Mouse (Mus musculus) urinary bladder, postnatal 36 days (tissue): ENCODE data around the gene Klhl11.

Source experiments
- DNase-seq, 2 experiments: peaks; one replicate each; pipeline ENCODE4 v3.0.0; 2022; ENCODE audit warnings: low spot score in 2 of 2, mixed read lengths in 1 of 2

The Klhl11 gene

DNA sequence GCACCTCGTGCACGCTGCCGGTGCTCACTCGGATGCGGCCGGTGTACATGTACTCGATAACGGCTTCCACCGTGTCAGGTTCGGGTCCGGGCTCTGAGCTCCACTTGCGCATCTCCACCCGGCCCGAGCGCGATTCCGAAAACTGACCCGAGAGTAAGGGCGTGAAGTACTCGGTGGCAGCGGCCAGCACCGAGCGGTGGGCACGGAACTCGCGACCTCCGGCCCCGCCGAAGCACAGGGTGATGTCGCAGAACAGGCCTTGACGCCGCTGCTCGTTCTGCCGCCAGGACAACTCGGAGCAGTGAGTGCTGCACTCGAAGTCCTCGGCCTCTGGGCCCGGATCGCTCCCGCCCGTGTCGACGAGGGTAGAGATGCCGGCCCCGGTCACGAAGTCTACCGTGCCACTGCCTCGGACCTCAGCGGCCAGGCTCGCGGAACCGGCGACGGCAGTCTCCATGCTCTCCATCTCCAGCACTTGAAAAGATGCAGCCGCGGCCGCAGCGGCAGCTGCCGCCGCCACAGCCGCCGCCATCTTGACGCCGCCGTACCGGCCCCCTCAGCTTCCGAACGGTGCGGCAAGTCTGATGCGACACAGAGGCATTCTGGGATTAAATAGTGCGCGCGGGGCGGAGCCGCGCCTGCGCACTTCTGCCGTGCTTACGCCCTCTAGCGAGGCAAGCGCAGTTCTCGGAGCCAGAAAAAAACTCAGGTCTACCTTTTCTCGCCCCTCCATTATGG, at the start of gene Klhl11:
Gene Klhl11, minus strand, starts transcription at position 545 of the 738 bp plus-strand sequence.
- DNase-seq = peak; percentile 86 to 91

DNA sequence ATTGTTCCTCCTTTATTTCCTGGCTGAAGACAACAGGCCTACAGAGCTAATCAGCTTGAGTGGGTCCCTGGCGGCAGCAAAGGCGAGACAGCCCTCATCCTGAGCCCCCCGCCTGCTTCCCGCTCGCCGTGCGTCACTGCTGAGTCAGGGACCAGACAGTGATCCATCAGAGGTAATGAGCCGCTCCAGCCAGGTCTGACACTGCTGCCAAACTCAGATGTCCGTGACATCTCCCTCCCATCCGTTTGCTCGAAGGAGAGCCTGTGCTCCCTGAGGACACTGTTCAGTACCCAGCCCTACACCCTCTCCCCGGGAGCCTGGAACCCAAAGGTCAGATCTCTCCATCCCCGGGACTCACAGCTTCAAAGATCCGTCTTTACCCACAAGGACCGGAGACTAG, 48.3 kb upstream of the Klhl11 start:
- no peak for DNase-seq

DNA sequence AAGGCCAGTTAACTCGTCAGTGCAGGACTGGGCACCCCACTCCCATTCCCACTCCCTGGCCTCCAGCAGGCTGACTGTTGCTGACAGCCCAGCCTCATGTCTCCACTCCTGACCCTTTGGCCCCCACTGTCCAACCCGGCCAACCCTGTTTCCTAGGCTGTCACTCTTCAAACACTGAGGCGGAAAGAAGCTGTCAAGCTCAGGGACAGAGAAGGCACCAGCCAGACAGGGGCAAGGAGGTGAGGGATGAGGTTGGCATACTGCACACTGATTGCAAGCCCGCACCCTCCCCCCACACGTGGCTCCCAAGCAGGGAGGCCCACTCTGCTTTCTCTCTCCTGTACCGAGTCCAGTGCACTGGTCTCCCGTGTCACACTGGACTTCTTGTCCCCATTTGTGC, 46.6 kb upstream of the Klhl11 start:
- DNase-seq = no peak

DNA sequence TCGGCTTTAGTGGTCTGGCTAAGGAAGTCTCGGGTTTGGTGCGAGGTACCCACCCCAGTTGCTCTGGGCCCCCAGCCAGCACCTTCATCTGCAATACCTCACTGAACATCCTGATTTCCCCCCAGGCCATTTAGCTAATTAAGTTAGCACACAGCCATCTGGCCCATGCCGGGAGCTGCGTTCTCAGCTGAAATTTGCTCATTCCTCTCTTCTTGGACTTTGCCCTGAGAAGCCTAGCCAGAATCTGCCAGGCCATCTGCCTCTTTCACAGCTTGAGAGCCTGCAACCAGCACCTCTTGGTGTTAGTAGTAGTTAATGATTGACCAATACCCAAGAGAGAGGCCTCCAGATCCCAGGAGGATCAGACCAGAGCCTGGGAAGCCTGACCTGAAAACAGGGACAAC, 45.6 kb upstream of the Klhl11 start:
- DNase-seq = no peak

DNA sequence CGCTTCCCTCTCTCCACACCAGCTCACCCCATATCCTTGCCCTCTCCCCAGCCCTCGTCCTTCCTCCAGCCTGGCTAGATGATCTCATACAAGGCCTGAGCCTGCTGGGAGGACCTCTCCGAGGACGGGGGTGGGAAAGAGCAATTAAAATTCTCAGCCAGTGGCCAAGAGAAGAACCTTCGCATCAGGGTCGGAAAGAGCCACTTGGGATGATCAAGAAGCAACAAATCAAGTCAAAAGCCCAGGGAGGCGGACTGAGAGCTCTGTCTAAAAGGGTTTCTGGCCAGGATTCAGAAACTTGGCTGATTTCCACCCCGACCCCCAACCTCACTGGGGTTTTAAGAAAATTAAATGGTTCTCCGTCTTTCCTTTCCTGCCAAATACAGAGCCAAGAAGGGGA, 43.8 kb upstream of the Klhl11 start:
- no peak for DNase-seq

DNA sequence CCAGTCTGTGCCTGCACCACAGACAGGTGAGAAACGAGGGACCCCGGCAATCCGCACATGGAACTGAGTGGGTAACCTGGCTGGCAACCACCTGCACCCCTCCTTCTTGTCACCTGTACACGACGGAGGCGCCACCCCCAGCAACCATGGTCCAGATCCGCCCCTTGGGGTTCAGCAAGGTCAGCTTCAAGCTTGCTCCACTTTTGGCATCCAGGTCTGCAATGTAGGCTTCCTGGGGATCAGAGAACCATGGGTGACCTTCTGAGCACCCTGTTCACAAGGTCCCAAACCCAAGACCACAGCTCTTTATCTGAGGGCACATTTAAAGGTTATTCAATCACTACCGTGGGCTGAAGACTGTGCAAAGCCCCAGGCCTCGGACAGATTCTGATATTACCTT, 43.2 kb upstream of the Klhl11 start:
- DNase-seq = no peak

DNA sequence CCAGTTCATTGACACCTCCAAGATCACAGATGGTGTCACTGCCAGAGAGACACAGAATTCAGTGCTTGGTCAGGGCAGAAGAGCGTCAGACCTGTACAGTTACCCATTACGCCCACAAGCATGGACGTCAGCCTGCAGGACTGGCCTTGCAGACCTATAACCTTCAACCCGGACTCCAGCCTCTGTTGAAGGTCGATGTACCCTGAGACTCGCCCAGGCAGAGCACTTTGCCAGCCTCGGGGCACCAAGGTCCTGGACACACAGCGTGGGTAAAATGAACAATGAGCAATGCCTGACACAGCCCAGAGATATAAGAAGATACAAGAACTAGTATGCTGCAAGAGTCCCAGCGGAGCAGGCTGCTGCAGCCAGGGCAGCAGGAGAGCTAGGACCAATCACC, 42.5 kb upstream of the Klhl11 start:
- no peak for DNase-seq

DNA sequence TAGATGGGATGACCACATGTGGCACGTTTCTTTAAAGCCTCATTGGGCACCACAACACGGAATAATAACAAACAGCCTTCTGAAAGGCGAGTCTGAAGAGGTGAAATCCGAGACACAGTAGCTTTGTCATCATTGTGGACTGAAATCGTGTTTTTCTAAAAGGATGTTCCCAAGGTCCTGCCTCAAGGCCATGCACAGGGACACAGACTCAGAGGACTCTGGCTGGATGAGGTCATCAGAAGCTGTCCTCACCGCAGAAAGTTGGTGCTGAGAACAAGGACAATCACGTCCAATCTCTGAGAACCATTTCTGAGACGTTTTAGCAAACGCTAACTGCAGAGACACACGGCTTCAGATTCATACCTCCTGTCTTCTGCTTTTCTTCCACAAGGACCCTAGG, 41.2 kb upstream of the Klhl11 start:
- DNase-seq = no peak

DNA sequence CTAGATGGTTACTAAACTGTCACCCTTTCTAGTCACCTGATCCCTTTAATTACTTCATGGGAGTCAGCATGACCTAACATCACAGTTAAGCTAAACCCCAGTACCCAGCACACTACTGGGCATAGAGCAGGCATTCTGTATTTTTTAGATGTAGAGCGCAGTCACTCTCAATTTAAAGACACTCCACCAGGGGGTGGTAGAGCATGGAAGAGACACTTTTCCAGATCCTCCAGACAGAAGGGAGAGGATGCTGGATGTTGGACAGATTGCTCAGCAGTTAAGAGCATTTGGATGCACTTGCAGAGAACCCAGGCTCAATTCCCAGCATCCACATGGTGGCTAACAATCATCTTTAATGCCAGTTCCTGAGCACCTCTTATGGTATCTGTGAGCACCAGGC, 39.8 kb upstream of the Klhl11 start:
- DNase-seq = no peak

DNA sequence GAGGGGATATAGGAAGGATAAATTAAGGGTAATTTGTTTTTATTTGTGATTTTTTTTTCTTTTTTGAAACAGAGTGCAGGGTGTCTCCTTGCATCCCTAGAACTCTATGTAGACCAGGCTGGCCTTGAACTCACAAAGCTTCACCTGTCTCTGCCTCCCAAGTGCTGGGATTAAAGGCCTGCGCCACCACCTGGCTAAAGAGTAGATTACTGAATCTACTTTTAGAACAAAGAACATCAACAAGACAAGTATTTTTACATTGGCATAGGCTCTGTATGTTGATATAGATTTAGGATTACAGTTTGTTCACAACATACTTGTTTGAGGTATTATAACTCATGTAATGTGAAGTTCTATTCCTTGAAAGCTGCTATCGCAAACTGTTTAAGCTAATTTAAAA, 38.0 kb upstream of the Klhl11 start:
- no peak for DNase-seq

DNA sequence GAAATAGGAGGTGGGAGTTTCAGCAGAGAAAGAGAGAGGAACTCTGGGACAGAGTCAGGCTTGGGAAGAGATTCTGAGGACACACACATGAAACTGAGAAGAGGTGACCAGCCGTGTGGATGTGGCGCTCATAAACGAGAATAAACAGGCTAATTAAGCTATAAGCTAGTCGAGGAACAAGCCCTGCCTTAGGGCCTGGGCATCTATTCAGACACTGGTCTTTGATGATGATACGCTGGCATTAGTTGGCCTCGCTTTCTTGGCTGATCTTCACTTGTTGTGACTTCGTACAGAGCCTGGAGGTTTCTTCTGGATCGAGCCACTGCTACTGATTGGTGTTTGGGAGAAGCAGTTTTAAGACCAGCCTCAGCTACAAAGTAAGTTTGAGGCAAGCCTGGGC, 33.5 kb upstream of the Klhl11 start:
- DNase-seq = no peak

DNA sequence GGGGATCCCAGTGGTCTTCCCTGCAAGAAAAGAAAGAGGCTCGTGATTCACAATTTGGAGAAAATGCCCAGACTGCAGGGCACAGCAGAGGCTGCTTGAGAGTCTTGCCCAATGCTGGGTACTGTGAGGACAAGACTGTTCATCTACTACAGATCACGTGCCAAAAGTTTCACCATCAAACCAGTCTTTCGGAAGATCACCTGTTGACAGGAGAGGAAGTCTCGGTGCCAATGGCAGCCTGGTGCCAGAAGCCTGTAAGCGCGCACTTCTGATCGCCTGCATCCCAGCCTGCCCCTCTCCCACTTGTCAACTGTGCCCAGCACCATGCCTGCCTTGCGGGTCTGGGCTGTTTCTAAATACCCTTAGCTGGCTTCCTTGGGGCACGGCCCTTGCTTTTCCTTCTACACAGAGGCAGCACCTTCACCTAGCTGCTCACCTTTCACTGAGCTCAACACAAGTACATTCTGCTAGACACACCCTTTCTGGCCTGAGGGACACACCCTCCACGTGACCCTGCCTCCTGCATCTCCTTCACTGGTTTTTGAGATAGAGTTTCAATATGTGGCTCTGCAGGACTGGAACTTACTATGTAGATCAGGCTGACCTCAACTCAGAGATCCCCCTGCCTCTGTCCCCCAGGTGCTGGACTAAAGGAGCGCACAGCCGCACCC, 32.6 kb upstream of the Klhl11 start:
- no peak for DNase-seq

DNA sequence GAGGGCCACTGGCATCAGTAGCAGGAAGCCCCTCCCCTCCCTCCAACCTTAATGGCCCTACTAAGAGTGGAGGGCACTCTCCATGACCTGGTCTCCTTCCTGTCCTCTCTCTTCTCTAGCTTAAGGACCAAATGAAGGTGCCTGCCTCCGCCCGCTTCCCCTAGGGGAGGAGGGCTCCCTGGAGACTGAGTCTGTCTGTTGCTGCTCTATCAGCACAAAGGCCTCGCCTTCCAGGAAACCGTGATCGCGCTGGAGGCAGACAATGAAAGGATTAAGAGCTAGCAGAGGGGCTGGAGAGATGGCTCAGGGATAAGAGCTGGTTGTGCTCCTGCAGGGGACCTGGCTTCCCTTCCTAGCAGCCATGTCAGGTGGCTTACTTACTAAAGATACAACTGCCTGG, 28.8 kb upstream of the Klhl11 start:
- no peak for DNase-seq

DNA sequence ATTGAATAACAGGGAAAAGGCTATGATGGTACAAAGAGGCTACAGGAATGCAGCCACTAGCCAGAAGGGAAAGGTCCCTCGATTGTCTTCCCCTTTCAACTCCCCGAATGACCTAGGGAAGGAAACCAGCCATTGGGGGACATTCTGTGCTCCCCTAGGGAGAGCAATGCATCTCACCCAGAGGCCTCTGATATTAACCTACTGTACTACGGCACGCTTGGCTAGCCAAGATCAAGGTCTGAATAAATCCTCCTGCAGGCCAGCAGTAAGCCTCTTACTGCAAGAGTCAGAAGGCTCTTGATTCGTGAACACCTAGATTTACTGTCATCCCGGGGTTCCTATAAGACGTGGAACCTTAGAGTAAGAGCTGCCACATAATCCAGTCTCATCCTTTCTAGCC, 28.1 kb upstream of the Klhl11 start:
- no peak for DNase-seq

DNA sequence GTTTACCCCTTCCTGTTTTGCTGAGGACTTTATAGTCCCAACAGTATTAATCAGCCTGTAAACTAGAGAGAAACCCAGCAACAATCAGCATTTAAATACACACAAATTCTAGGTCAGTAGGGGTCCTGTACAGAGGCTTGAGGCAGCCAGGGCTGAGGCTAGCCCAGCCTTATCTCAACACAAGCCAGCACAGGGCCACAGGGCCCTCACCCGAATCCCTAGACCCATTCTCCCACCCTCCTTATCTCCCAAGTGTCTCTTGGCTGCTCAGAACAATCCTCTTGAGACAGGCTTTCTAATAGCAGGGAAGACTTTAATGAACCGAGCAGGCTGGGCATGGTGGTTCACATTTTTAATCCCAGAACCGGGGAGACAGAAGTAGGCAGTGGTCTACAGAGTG, 27.7 kb upstream of the Klhl11 start:
- no peak for DNase-seq

DNA sequence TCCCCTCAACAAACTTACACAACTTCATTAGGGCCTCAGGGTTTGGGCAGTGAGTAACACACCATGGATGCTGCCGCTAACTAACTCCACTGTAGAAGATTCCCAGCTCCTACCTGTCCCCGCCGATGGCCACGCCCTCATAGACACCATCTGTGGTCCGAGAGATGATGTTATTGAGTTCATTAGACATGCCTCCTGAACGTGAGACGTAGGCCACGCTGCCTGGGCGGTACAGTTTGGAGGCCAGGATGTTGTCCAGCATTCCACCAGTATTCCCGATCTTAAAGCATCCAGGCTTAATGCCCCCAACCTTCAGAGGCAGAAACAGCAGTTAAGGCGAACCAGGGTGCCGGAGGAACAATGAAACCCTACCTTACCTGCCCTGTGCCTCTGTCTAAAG, 21.2 kb upstream of the Klhl11 start:
- DNase-seq = no peak

DNA sequence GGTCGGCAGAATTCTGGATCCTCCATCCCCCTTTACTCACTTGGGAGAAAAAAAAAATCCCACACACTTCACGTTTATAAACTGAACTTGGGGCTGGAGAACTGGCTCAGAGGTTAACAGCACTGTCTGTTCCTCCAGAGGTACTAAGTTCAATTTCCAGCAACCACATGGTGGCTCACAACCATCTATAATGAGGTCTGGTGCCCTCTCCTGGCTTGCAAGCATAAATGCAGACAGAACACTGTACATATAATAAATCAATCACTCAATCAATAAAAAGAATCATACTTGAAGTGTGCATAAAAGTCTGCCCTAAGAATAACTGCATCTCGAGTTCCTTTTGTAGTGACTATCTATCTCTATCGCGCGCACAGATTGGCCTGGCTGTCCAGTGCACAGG, 18.4 kb upstream of the Klhl11 start:
- DNase-seq = no peak

DNA sequence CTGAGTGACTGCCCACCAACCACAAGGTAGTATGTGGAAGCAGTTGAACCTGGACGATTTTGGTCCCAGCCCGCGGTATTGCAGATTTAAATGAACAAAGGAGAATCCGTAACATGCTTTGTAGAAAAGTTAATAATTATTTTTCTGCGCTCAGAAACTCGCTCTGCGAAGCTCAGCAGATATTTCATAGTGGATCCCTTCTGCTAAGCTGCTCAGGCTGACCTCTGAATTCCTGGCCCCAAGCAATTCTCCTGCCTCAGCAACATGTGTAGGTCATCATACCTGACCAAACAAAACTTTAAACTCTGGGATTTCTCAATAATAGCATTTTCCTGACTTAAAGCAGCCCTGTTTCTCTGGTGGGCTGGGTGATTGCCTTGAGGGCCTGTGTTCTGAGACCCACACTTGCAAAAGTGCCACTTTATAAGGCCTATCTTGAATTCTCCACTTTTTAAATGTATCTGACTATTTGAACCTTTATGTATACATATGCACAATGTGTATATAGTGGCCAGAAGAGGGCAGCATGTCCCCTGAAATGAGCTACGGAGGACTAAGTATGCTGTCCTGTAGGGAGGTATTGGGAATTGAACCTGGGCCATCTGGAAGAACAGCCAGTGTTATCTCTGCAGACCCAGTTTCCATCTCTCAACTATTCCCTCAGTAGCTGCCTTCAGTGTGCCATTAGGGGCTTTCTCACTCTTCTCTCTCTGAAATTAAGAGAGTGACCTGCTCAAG, 13.4 kb upstream of the Klhl11 start:
- no peak for DNase-seq

DNA sequence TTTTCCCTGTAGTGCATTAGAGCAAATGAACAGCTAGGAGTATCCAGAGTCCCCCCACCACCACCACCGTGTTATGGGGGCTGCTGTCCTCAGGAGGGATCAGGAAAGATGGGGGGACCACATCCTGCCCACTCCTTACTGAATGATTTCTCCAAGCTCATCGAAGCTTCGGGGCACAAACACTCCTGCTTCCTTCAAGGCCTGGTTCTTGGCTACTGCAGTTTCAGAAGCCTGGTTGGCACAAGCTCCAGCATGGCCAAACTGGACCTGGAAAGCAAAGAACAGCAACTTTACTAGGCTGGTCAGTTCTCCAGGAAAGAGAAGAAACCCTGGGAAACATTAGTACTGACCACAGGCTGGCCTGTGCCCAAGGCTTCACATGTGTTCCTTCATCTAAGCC, 11.9 kb upstream of the Klhl11 start:
- no peak for DNase-seq

DNA sequence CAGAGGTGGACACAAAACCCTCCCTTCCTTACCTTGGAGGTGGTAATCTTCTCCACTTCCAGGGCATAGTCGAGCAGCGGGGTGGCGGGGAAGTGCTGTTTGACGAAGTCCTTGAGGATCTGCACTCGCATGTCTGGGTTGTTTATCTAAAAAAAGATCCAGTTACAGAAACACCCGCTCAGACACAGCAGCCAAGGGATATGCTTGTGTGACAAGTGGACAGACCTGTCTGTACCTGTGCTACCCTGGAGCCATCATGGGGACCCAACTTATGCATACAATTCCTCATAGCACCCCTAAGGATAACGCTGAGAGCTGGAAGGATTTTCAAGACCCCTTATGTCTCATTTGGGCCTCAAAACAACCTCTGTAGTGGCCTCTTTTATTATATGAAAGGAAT, 6.6 kb upstream of the Klhl11 start:
- peak; percentile 12 to 15 for DNase-seq

DNA sequence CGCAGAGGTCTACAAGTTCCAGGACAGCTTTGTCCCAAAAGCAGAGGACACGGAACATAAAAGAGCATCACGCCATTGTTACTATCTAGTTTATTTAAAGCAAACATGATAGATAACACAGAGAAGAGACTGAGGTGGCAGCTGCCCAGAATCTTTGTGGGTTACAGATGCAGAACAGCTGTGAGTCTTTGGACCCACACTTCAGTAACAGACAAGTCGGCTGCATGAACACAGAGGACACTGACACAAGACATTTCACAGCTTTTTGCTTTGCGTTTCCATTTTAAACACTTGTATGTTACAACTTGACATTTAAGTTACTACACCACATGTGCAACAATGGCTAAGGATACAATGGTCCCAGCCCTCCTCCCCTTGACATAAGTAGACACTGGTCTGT, 3.7 kb upstream of the Klhl11 start:
- no peak for DNase-seq

DNA sequence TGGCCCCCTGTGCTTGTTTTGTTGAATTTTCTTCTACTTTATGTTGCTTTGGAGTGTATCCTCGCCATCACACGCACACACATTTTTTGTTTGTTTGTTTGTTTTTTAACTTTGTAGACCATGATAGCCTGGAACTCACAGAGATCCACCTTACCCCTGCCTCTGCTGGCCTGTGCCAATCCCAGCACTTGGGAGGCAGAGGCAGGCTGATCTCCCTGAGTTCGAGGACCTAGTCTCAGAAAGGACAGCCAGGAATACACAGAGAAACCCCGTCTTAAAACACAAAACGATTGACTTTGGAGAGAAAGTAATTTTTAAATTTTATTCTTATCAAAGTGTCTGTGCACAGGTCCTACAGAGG, 374 bp upstream of the Klhl11 start:
- no peak for DNase-seq
